Mouse (Mus musculus) neural tube, embryonic 14.5 days (tissue): Measurements from ENCODE around the gene Zfp185. TPM values are rescaled to one million over a fixed set of nuclear protein-coding genes. Genes with fewer than 3 reads are reported as not detected.

ENCODE experiments used
- microRNA counts: library from miRNA; unstranded; fragments of <30 nt; microRNA quantifications from one replicate; lab custom pipeline; 2016
- microRNA-seq: library from miRNA; unstranded; fragments of <30 nt; microRNA quantifications from one replicate; pipeline ENCODE4, GENCODE M21; 2016
- polyA plus RNA-seq: library from polyadenylated mRNA; unstranded; fragments of >200 nt; fragmentation: Nextera tagmentation; extraction: Ambion mirVana; gene quantifications from 2 replicates; pipeline ENCODE4 v1.2.1, GENCODE M21; 2014

Zfp185 gene
- polyA plus RNA-seq, 1 experiment from 2014 or later: 0.83 TPM

MicroRNAs within 50 kb of the gene (microRNA counts, 519-probe panel; counts per million panel counts)
- not detected for microRNA mmu-miR-2137 (lab: Ali Mortazavi, UCI)

Small RNAs within 50 kb of the gene (microRNA-seq; reads per million reads assigned to microRNA genes)
- 7.1 reads per million, percentile 14 among the genes with 10 or more reads in this experiment for gene Mir2137

Other genes with a start within 250 kb of the Zfp185 start
- 3.4 and 4.5 TPM in 2 replicates for gene Gabrq, start 162.2 kb upstream of the Zfp185 start, polyA plus RNA-seq
- gene Cetn2, start 68.9 kb upstream of the Zfp185 start, polyA plus RNA-seq: 62.6 and 80.1 TPM in 2 replicates
- 49.6 and 56.1 TPM in 2 replicates for gene Nsdhl, start 68.8 kb upstream of the Zfp185 start, polyA plus RNA-seq
- 0.12 and 0.19 TPM in 2 replicates for gene Pnma5, start 49.8 kb downstream of the Zfp185 start, polyA plus RNA-seq
- gene Pnma3, start 77.4 kb downstream of the Zfp185 start, polyA plus RNA-seq: 2.2 and 4.6 TPM in 2 replicates
- 0.33 TPM in 1 of 2 replicates, not detected in the other for gene Xlr4a, start 95.1 kb downstream of the Zfp185 start, polyA plus RNA-seq
- gene Xlr3a, start 109.8 kb downstream of the Zfp185 start, polyA plus RNA-seq: 2.7 and 6.0 TPM in 2 replicates
- 0.70 TPM in 1 of 2 replicates, not detected in the other for gene Gm14685, start 129.7 kb downstream of the Zfp185 start, polyA plus RNA-seq
- not detected in 2 replicates for gene Xlr5b, start 161.5 kb downstream of the Zfp185 start, polyA plus RNA-seq
- 0.52 TPM in 1 of 2 replicates, not detected in the other for gene DXBay18, start 162.1 kb downstream of the Zfp185 start, polyA plus RNA-seq
- not detected in 2 replicates for gene Spin2d, start 189.7 kb downstream of the Zfp185 start, polyA plus RNA-seq
- 13.9 and 14.5 TPM in 2 replicates for gene Xlr3b, start 204.9 kb downstream of the Zfp185 start, polyA plus RNA-seq
- 0.55 TPM in 1 of 2 replicates, not detected in the other for gene Xlr4b, start 227.0 kb downstream of the Zfp185 start, polyA plus RNA-seq
- gene F8a, start 241.0 kb downstream of the Zfp185 start, polyA plus RNA-seq: 32.0 and 34.1 TPM in 2 replicates